Mouse (Mus musculus) spleen, postnatal 14 days (tissue): ENCODE measurements around the gene Fbxw11.
"Not testable (repeated sequence)": the region's sequence is repeated elsewhere in the genome, so short reads cannot be mapped to it uniquely, and the experiment has no call there.

Source experiments
- DNase-seq, 2 experiments: peaks; one replicate each; pipeline ENCODE4 v3.0.0; 2021 to 2022; ENCODE audit warnings: low spot score in 2 of 2

Gene Fbxw11

GRCm38 (mm10) chr11:32671480-32671879 lies 29.0 kb downstream of the Fbxw11 start:
- no peak for DNase-seq

DNA sequence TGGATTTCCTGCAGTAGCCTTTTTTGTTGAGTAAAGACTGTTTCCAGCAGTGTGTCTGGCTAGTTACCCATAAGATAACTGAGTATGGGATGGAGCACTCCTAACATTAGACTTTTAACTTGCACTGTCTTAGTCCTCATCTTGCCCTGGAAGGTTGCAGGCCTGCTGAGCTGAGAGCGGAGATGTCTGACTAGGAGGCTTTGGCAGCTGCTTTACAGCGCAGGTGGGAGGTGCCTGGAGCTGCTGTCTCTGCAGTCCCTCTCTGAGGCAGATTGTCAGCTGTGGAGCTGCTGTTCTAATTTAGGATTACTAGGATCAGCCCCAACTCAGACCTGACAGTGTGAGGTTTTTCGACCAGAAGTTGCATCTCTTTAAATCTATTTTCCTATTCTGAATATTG lies 34.3 kb downstream of the Fbxw11 start:
- no peak for DNase-seq

DNA sequence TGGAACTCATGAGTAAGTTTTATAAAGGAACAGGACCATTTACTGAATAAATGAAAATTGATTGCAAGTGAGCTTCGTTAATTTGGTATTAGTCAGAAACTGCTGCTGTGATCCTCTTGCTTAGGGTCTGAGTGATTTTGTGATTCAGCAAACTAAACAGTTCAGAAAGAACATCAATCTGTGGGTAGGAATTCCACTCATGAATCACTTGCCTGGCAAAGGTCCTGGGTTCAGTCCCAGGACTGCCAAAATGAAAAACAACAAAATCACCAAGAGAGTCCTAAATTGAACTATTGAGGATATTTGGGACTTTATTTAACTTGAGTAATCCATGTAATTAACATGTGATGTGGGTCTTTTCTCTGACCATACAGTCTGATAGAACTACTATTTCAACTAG lies 35.3 kb downstream of the Fbxw11 start:
- DNase-seq = no peak

- not testable (repeated sequence) for DNase-seq
These were observed 36.6 kb downstream of the Fbxw11 start for GRCm38 (mm10) chr11:32679091-32679490.

GRCm38 (mm10) chr11:32680014-32680413 lies 37.5 kb downstream of the Fbxw11 start:
- DNase-seq = no peak

GRCm38 (mm10) chr11:32681192-32681795 lies 38.8 kb downstream of the Fbxw11 start:
- DNase-seq = no peak

DNA sequence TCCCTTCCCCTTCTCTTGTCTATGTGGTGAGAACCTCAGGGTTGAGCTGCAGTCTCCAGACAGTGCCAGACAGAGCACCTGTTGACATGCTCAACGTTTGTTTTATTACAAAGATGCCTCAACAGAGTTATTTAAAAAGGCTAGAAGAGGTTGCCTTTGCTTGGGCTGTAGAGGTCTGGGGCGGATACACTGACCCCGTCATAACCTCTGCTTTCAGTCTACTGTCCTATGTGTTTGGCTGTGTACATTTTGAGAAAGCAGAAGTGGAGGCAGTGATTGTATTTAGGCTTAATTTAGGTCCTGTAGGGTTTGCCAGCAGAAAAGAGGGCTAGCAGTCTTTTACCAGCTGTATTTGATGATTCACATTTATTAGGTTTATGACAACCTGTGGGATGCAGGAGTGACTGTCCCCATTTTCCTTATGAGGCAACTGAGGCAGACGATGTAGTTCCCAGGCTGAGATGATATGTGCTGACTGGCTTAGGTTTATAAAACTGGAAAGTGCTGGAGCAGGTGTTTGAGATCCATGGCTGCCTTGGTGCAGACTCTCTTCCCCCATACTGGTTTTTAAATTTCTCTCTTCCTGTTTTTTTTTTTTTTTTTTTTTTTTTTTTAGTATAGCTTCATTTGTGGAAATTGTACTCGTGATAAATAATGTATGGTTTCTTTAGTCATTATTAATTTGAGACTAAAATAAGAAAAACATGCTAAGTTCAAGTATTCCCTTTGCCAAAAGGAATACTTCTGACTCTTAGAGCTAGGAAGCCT lies 40.0 kb downstream of the Fbxw11 start:
- DNase-seq = no peak

GRCm38 (mm10) chr11:32684690-32685254 lies 42.2 kb downstream of the Fbxw11 start:
- DNase-seq = no peak

DNA sequence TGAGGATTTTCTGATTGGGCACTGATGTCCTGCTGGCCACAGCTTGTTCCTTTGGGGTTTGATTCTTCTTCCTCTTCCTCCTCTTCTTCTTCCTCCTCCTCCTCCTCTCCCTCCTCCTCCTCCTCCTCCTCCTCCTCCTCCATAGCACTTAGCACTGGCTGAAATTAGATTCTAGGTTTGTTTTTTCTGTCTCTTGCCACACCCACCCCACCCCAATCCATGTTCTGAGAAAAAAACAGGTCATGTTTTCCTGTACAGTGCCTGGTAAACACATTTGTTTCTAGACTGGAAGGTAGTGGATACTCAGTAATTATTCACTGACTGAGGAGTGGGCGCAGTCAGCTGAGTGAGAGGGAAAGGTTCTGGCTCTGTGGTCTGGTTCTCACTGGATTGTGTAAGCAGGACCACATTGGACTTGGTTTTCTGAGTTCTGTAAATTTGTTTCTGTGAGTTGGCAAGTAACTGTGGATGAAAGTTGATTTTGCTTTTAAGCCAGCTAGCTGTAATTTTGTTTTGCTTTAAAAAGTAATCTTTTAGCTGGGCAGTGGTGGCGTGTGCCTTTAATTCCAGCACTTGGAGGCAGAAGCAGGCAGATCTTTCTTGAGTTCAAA lies 45.8 kb downstream of the Fbxw11 start:
- DNase-seq = no peak

DNA sequence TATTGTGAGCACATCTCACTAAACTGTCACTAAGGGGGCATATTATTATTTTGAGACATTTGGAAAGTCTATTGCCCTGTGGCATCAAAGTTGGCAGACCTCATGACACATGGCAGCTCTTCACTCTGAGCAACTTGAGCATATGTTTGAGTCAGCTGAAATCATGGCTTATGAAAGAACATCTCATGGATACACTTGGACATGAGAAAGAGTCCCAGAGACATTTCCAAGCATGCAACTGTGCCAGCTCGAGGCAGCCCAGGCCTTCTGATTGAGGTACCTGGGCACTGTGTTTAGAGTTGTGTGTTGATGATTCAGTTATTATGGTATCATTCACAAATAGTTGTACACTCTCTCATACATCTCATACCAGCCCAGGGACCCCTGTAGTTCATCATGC lies 47.0 kb downstream of the Fbxw11 start:
- no peak for DNase-seq

GRCm38 (mm10) chr11:32692834-32693233 lies 50.3 kb downstream of the Fbxw11 start:
- DNase-seq = no peak

DNA sequence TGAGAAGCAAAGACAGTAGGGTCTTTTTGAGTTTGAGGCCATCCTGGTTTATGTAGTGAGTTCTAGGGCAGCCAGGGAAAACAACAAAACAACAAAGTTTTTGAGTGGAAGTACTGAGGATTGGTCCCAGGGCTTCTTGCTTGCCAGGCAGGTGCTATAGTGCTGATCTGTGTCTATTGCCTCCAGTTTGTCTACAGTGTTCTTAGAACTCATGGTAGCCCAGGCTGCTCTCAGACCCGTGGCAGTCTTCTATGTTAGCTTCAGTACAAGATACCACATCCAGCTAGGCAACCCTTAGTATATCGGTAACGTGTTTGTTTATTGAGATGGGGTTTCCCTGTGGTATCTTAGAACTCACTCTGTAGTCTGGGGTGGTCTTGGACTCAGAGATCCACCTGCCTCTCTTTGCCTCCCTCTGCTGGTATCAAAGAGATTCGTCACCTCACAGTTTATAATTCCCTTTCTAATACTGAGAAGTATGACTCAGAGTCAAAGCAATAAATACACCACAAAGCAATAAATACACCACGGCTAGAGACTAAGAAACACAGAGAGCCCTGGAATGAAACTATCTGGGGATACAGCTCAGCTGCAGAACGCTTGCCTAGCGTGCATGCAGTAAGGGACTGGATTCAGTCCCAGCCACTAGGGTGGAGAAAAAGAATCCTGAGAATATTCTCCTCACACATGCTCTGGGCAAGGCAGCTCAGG lies 51.1 kb downstream of the Fbxw11 start:
- no peak for DNase-seq

GRCm38 (mm10) chr11:32694322-32695003 lies 51.9 kb downstream of the Fbxw11 start:
- DNase-seq = not testable (repeated sequence)

GRCm38 (mm10) chr11:32696446-32697090 lies 54.0 kb downstream of the Fbxw11 start:
- no peak for DNase-seq

DNA sequence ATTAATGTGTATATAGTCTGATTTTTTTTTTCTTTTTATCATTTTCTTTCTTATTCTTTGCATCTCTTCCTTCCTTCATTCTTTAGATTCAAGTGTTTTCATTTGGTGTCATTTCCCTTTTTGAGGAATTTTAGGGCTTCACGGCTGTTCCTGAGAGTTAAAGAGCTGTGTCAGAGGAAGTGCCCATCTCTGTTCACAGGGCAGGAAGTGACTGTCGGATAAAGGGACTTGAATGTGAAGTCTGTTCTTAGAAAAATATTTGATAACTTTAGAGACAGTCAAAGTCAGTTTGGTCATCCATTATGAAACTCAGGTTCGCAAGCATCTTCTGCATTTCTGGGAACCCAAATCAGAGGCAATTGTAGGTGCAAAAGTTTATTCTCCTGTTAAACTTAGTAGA lies 55.2 kb downstream of the Fbxw11 start:
- DNase-seq = no peak

- no peak for DNase-seq
These were observed 57.5 kb downstream of the Fbxw11 start for GRCm38 (mm10) chr11:32699913-32700493.

DNA sequence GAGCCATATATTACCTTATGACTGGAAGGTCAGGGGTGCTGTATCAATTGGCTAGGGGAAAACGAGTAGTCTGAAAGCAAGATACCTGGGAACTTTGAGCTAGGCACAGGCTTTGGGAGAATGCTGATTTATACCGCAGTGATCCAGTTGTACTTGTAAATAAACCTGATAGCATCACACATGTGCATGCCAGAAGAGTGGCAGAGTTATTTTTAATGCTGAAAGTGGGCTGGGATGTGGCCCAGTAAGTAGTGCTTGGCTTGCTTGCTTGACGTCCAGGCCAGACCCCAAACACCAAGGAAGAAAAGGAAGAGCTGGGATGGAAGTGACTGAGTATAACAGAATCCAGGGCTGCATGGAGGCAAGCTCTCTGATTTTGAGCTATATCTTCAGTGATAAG lies 59.0 kb downstream of the Fbxw11 start:
- DNase-seq = no peak

DNA sequence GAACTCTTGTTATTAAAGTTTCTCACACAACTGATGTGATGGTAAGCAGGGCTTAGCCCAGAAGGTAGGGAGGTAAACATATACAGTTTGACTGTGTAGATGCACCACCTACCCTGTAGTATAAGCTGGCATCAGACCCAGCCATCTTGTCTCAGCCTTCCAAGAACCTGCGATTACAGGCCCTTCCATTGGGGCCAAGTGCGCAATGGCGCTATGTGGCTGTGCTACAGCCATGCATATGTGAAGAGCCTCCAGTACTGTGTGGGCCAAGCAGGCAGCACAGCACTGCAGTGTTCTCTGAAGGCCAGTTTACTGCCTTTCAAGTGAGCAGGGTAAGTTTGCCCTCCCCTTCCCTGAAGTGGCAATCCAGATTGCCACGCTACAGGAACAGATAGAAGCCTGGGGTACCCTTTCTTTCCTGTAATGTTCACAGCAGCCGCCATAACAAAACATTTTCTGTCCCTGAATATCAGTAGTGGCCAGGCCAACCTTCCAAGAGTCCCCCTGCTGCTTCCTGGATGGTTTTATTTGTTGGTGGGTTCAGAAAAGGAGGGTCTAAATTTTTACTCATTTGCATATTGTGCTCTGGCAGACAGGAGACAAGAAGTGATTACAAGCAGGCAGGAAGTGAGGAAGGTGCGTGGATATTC lies 61.8 kb downstream of the Fbxw11 start:
- DNase-seq = no peak

- DNase-seq = no peak
These were observed 64.0 kb downstream of the Fbxw11 start for GRCm38 (mm10) chr11:32706406-32706993.

DNA sequence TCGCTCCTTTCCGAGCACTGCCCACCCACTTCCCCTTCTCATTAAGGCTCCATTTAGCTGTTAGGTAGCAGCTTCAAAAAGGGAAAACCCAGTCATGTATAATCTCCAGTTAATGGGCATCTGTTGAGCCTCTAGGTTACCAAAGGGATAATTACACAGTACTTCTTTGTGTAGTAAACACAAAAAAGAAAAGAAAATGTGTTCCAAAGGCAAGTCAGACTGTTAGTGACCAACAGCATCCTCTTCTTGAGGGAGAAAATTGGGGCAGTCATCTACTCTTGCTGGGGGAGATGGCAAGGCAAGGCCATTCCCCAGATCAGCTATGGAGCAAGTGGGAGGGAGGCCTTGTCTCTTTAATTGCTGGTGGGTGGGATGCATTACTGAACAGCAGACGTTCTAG lies 65.0 kb downstream of the Fbxw11 start:
- no peak for DNase-seq
